In the genomic region with DNA sequence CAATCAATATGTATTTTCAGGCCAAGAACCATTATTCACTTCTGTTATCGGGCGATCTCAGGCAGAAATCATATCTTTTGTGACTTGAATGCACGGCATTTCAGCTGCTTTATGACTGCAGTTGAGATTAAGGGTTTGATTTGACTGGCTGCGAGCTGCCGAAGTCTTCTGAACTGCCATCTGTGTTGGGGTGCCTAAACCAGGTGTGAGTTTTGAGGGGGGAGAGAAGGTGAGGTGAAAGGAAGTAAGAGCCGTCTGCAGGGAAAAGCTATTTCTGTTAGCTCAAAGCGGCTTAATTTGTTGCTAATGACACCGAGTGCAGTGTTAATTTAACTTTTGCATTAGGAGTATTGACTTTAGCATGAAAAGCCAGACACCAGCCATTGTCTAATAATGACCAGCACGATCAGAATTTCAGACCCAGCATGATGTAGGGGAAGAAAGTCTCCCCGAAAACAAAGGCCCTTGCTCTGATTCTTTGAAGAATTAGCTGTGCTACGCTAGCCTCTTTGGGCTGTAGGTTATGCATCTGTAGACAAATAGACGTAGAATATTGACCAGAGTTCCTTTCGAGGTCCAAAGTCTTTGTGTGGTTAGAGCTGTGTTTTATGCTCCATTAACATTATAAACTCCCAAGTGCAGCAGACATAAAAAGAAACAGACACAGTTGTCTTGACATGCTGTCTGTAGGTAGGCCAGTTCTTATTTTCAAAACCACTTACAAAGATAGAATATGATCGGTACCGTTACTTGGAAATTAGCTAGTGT, we compare ENCODE assay signal across 18 mouse cellular contexts. TPM values are rescaled to one million over a fixed set of nuclear protein-coding genes. Genes with fewer than 3 reads are reported as not detected.
DNase-seq lines count a peak whose midpoint lies in the region; TF ChIP-seq lines count a peak whose summit lies in the region.
"Had no signal": no experiment of that assay in that cellular context is flagged by ENCODE, and none has a peak within 500 bp of the region (broad histone marks: within the 10 kb centered on the region; RNA-seq: fewer than 3 reads in every experiment).

No protein-coding gene starts in this region.

- WGBS in kidney, adult 2 months, result 65% methylated on average over 15 of the region's 15 CpGs
- 62% methylated on average over 15 of the region's 15 CpGs for whole genome bisulfite sequencing in liver, adult 2 months

- H3K9ac ChIP-seq in liver, adult 2 months (ENCODE audit: low read depth, low read length), result no peak overlapping the region
- H3K9ac ChIP-seq: forebrain, embryonic 13.5 days; forebrain, postnatal 0 days; heart, embryonic 12.5 days had no signal

- no peak overlapping the region for H3K4me3 ChIP-seq in kidney, adult 2 months (ENCODE audit: insufficient read depth, low read depth, low read length)
- H3K4me3 ChIP-seq in liver, adult 2 months (ENCODE audit: insufficient read depth, low read depth, low read length), result no peak overlapping the region
- H3K4me3 ChIP-seq: embryonic facial prominence, embryonic 10.5 days; forebrain, embryonic 13.5 days; heart, embryonic 12.5 days had no signal

- no peaks in the 10 kb centered on the region for H3K79me2 ChIP-seq in liver, adult 2 months (ENCODE audit: control insufficient read depth, insufficient read depth, low read length)

- TF ChIP-seq POLR2A in kidney, adult 2 months (IDR thresholded peaks at IDR 0.05; ENCODE audit: low read depth, low read length), result no peak
- no peak for TF ChIP-seq POLR2A in liver, adult 2 months (IDR thresholded peaks at IDR 0.05; ENCODE audit: extremely low read depth, insufficient read depth, low read length)

- H3K4me1 ChIP-seq in kidney, adult 2 months (ENCODE audit: control insufficient read depth, insufficient read depth, low read length), result peaks cover 20% of the 10 kb centered on the region
- H3K4me1 ChIP-seq in liver, adult 2 months (ENCODE audit: control insufficient read depth, insufficient read depth, low read length), result 0 out of 2 replicates have a peak, but pooled peaks cover 5% of the 10 kb centered on the region
- H3K4me1 ChIP-seq: embryonic facial prominence, embryonic 10.5 days; forebrain, embryonic 13.5 days; heart, embryonic 12.5 days had no signal

- no peak for TF ChIP-seq CTCF in kidney, adult 2 months (conservative IDR thresholded peaks at IDR 0.05; ENCODE audit: insufficient read depth, insufficient read length, low read depth, low read length)
- TF ChIP-seq CTCF in liver, adult 2 months (IDR thresholded peaks at IDR 0.05; ENCODE audit: low read depth, low read length), result no peak

- DNase-seq in kidney, adult 2 months, result peak; percentile 78
- no peak for DNase-seq in kidney, postnatal 4 days
- peak; percentile 21 for DNase-seq in liver, adult 2 months (ENCODE audit: extremely low read depth, low read depth, low spot score)
- DNase-seq in liver (no peak), A20 (ENCODE audit: low read depth, low spot score) (peak; percentile 54)
- peak; percentile 14 for DNase-seq in thymus, postnatal 25 days
- no peak for DNase-seq in right cerebral cortex, postnatal 14 days
- DNase-seq: adrenal gland, adult 8-10 months; adrenal gland, postnatal 36 days; cerebellum, adult 2 months; cerebellum, postnatal 10 days; forebrain, postnatal 0 days; gastrocnemius, postnatal 14 days; heart, postnatal 36 days had no signal

- peak overlapping the region; percentile 97 for H3K27ac ChIP-seq in kidney, adult 2 months (ENCODE audit: insufficient read depth, low read depth, low read length)
- H3K27ac ChIP-seq in liver, adult 2 months (replicated peaks; ENCODE audit: insufficient read depth, low read depth, low read length), result no peak overlapping the region
- H3K27ac ChIP-seq: embryonic facial prominence, embryonic 10.5 days; forebrain, embryonic 13.5 days had no signal

- no peaks in the 10 kb centered on the region for H3K36me3 ChIP-seq in kidney, adult 2 months (ENCODE audit: control insufficient read depth, insufficient read depth, low read length)
- no peaks in the 10 kb centered on the region for H3K36me3 ChIP-seq in liver, adult 2 months (ENCODE audit: control insufficient read depth, insufficient read depth, low read length)
- H3K36me3 ChIP-seq: embryonic facial prominence, embryonic 10.5 days; G1E; heart, embryonic 12.5 days had no signal

- H3K27me3 ChIP-seq in kidney, adult 2 months (replicated peaks; ENCODE audit: control insufficient read depth, insufficient read depth, low read length), result no peaks in the 10 kb centered on the region
- no peaks in the 10 kb centered on the region for H3K27me3 ChIP-seq in liver, adult 2 months (ENCODE audit: control insufficient read depth, insufficient read depth, low read length)
- H3K27me3 ChIP-seq: forebrain, embryonic 13.5 days; heart, embryonic 12.5 days had no signal

RNA-seq across cellular contexts. Expression of gene Igfbp7, which starts 35.2 kb away (rescaled TPM):
- 4,855 and 6,899 TPM in 2 replicates for polyA plus RNA-seq in kidney, adult 2 months (2012; rRNA removed)
- 69.7 and 96.6 TPM in 2 replicates for total RNA-seq in liver, adult 2 months (2014; rRNA removed)
- polyA plus RNA-seq in liver, adult 2 months (2012; rRNA removed), result 336 and 387 TPM in 2 replicates
- total RNA-seq: G1E had no signal
- polyA plus RNA-seq: G1E had no signal

Comparison
In these comparisons a context has a peak if more than half of its experiments do, and no peak if none do; other contexts are left out.
1. DNase-seq: peak in kidney, adult 2 months (single experiment), liver, adult 2 months (single experiment), A20 (single experiment) and thymus, postnatal 25 days (single experiment); none in kidney, postnatal 4 days (0 of 2), liver (single experiment) and right cerebral cortex, postnatal 14 days (single experiment).
2. RNA of gene Igfbp7, which starts 35.2 kb away (polyA plus RNA-seq): 4,855 to 6,899 TPM in kidney, adult 2 months; 336 to 387 TPM in liver, adult 2 months; every median in the first group is over 10 times any median in the second.